Comparison of ENCODE assay signal across 11 mouse cellular contexts in the genomic region with DNA sequence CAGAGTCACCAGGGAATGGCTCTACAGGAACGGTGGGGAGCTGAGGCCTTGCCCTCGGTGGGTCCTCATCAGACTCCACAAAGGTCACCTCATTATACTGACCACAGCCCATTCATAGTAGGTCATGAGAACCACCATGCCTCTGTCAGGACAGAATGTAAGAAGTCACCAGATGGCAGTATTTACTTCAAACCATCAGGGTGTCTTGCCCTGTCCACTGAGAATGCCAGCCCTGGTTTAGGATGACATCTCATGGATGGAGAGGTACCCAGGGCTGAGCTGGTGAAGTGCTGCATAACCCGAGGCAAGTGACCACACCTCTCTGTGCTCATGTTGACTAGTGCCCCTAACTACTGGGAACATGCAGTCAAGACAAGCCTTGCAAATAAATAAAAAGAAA.
DNase-seq lines count a peak whose midpoint lies in the region; ATAC-seq and TF ChIP-seq lines count a peak whose summit lies in the region.
"Had no signal": no experiment of that assay in that cellular context is flagged by ENCODE, and none has a peak within 500 bp of the region (broad histone marks: within the 10 kb centered on the region; RNA-seq: fewer than 3 reads in every experiment).

No protein-coding gene starts in this region.

- no peak overlapping the region for H3K4me3 ChIP-seq in forebrain, postnatal 0 days (ENCODE audit: low read depth, low read length)
- no peak overlapping the region for H3K4me3 ChIP-seq in forebrain, embryonic 12.5 days (replicated peaks)
- no peak overlapping the region for H3K4me3 ChIP-seq in kidney, adult 2 months (ENCODE audit: insufficient read depth, low read depth, low read length)
- H3K4me3 ChIP-seq in neural tube, embryonic 13.5 days = no peak overlapping the region
- H3K4me3 ChIP-seq: forebrain, embryonic 13.5 days; stomach, embryonic 15.5 days had no signal

- H3K27me3 ChIP-seq in forebrain, postnatal 0 days (ENCODE audit: insufficient read depth, low read length) = no peaks in the 10 kb centered on the region
- no peaks in the 10 kb centered on the region for H3K27me3 ChIP-seq in forebrain, embryonic 12.5 days
- no peaks in the 10 kb centered on the region for H3K27me3 ChIP-seq in kidney, adult 2 months (replicated peaks; ENCODE audit: control insufficient read depth, insufficient read depth, low read length)
- no peaks in the 10 kb centered on the region for H3K27me3 ChIP-seq in neural tube, embryonic 13.5 days
- H3K27me3 ChIP-seq: forebrain, embryonic 13.5 days; stomach, embryonic 15.5 days had no signal

- no peak overlapping the region for H3K27ac ChIP-seq in forebrain, postnatal 0 days (ENCODE audit: low read depth, low read length)
- H3K27ac ChIP-seq in forebrain, embryonic 12.5 days = no peak overlapping the region
- H3K27ac ChIP-seq in kidney, adult 2 months (ENCODE audit: insufficient read depth, low read depth, low read length) = no peak overlapping the region; the same call in 1 of the 2 replicates
- 0 out of 2 replicates have a peak overlapping the region, but pooled peaks have one; percentile 87 for H3K27ac ChIP-seq in neural tube, embryonic 13.5 days (replicated peaks)

- no peak for ATAC-seq in forebrain, postnatal 0 days
- ATAC-seq in forebrain, embryonic 12.5 days (ENCODE audit: low FRiP score) = no peak
- ATAC-seq in neural tube, embryonic 13.5 days (ENCODE audit: low read depth) = no peak
- ATAC-seq in erythroid progenitor cell, adult 5-6 weeks (replicated peaks; ENCODE audit: low FRiP score, poor library complexity, severe bottlenecking) = no peak
- ATAC-seq: forebrain, embryonic 13.5 days had no signal

- no peak for TF ChIP-seq POLR2A in kidney, adult 2 months (IDR thresholded peaks at IDR 0.05; ENCODE audit: low read depth, low read length)

- no peaks in the 10 kb centered on the region for H3K9me3 ChIP-seq in forebrain, postnatal 0 days (ENCODE audit: low read length)
- no peaks in the 10 kb centered on the region for H3K9me3 ChIP-seq in forebrain, embryonic 12.5 days
- H3K9me3 ChIP-seq in neural tube, embryonic 13.5 days = no peaks in the 10 kb centered on the region
- H3K9me3 ChIP-seq: forebrain, embryonic 13.5 days; stomach, embryonic 15.5 days had no signal

- peaks cover 34% of the 10 kb centered on the region for H3K4me1 ChIP-seq in forebrain, postnatal 0 days (ENCODE audit: insufficient read depth)
- H3K4me1 ChIP-seq in forebrain, embryonic 12.5 days = peaks cover 55% of the 10 kb centered on the region
- peaks cover 73% of the 10 kb centered on the region for H3K4me1 ChIP-seq in kidney, adult 2 months (ENCODE audit: control insufficient read depth, insufficient read depth, low read length)
- peaks cover 89% of the 10 kb centered on the region for H3K4me1 ChIP-seq in neural tube, embryonic 13.5 days (replicated peaks)

- DNase-seq in forebrain, postnatal 0 days = no peak
- DNase-seq in kidney, adult 2 months = no peak
- DNase-seq in kidney, adult 18-20 months = no peak
- DNase-seq in neural tube, embryonic 10.5 days (ENCODE audit: extremely low spot score, low spot score) = no peak
- DNase-seq in adrenal gland, postnatal 25 days = no peak
- DNase-seq: kidney, adult 9 months had no signal

- peak; percentile 22; the same call in 1 of the 2 replicates for TF ChIP-seq CTCF in forebrain, postnatal 0 days (IDR thresholded peaks at IDR 0.05; ENCODE audit: low read depth)
- 0 out of 2 replicates have a peak, but pooled peaks have one; percentile 11 for TF ChIP-seq CTCF in kidney, adult 2 months (conservative IDR thresholded peaks at IDR 0.05; ENCODE audit: insufficient read depth, insufficient read length, low read depth, low read length)

- no peak overlapping the region for H3K9ac ChIP-seq in forebrain, postnatal 0 days
- H3K9ac ChIP-seq in forebrain, embryonic 12.5 days = no peak overlapping the region
- H3K9ac ChIP-seq in neural tube, embryonic 13.5 days = no peak overlapping the region
- H3K9ac ChIP-seq: forebrain, embryonic 13.5 days; stomach, embryonic 15.5 days had no signal

- WGBS in forebrain, postnatal 0 days = 86% methylated on average over 3 of the region's 3 CpGs
- 89% methylated on average over 3 of the region's 3 CpGs for WGBS in forebrain, embryonic 12.5 days
- 64% methylated on average over 3 of the region's 3 CpGs for WGBS in kidney, adult 2 months
- WGBS in neural tube, embryonic 13.5 days = 74% methylated on average over 3 of the region's 3 CpGs

- no peaks in the 10 kb centered on the region for H3K36me3 ChIP-seq in forebrain, postnatal 0 days (ENCODE audit: insufficient read depth)
- no peaks in the 10 kb centered on the region for H3K36me3 ChIP-seq in forebrain, embryonic 12.5 days (replicated peaks)
- H3K36me3 ChIP-seq in kidney, adult 2 months (ENCODE audit: control insufficient read depth, insufficient read depth, low read length) = no peaks in the 10 kb centered on the region
- no peaks in the 10 kb centered on the region for H3K36me3 ChIP-seq in neural tube, embryonic 13.5 days
- H3K36me3 ChIP-seq: stomach, embryonic 15.5 days had no signal

- no peak overlapping the region for H3K4me2 ChIP-seq in forebrain, postnatal 0 days (ENCODE audit: low read depth)
- no peak overlapping the region for H3K4me2 ChIP-seq in forebrain, embryonic 12.5 days
- no peak overlapping the region for H3K4me2 ChIP-seq in neural tube, embryonic 13.5 days
- H3K4me2 ChIP-seq: forebrain, embryonic 13.5 days; stomach, embryonic 15.5 days had no signal
